ENCODE assay signal across 26 mouse cellular contexts in the genomic region with DNA sequence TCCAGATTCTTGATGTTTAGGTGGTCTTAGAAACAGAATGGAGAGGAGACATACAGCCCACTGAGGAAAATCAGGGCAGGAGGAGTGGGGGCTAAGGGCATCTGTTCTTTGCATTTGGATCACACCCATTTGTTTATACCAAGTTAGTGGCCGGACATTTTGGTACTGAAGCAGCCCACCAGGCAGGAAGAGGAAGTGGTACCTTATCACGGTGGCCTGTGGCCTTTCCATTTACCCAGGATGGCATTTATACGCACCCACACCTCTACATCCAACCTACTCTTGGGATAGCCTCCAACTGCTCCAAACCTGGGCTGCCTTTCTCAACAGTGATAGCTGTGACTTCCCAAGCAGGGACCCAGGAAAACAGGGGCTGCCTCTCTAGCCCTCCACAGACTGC.
DNase-seq lines count a peak whose midpoint lies in the region; ATAC-seq and TF ChIP-seq lines count a peak whose summit lies in the region.
"Had no signal": no experiment of that assay in that cellular context is flagged by ENCODE, and none has a peak within 500 bp of the region (broad histone marks: within the 10 kb centered on the region; RNA-seq: fewer than 3 reads in every experiment).

No protein-coding gene starts in this region.

- H3K9ac ChIP-seq in intestine, postnatal 0 days (ENCODE audit: low read depth, low read length), result no peak overlapping the region
- H3K9ac ChIP-seq: embryonic facial prominence, embryonic 13.5 days; forebrain, embryonic 12.5 days; forebrain, embryonic 15.5 days; hindbrain, embryonic 13.5 days; intestine, embryonic 15.5 days had no signal

- DNase-seq in B cell, adult 2 months, result peak; percentile 6 to 9
- DNase-seq in midbrain, embryonic 10.5 days (ENCODE audit: low spot score), result no peak
- DNase-seq: adrenal gland, postnatal 10 days; adrenal gland, postnatal 36 days; cerebellum, adult 18-20 months; cerebellum, adult 9-11 months; cerebellum, postnatal 25 days; embryo, embryonic 11 days; gastrocnemius, postnatal 10 days; heart, adult 2 months had no signal

- H3K4me3 ChIP-seq in megakaryocyte, embryonic 14.5 days (replicated peaks), result peak overlapping the region; percentile 24
- no peak overlapping the region for H3K4me3 ChIP-seq in intestine, postnatal 0 days (ENCODE audit: low read depth, low read length)
- H3K4me3 ChIP-seq in midbrain, embryonic 10.5 days, result no peak overlapping the region
- H3K4me3 ChIP-seq: embryonic facial prominence, embryonic 10.5 days; embryonic facial prominence, embryonic 13.5 days; erythroblast, embryonic 14.5 days; forebrain, embryonic 12.5 days; forebrain, embryonic 15.5 days; heart, adult 2 months; hindbrain, embryonic 10.5 days; hindbrain, embryonic 13.5 days; intestine, embryonic 15.5 days had no signal

- no peaks in the 10 kb centered on the region for H3K9me3 ChIP-seq in megakaryocyte, embryonic 14.5 days
- H3K9me3 ChIP-seq in intestine, postnatal 0 days (ENCODE audit: control insufficient read depth), result no peaks in the 10 kb centered on the region
- H3K9me3 ChIP-seq in midbrain, embryonic 10.5 days (replicated peaks), result no peaks in the 10 kb centered on the region; the same call in 1 of the 2 replicates
- H3K9me3 ChIP-seq: embryonic facial prominence, embryonic 10.5 days; embryonic facial prominence, embryonic 13.5 days; forebrain, embryonic 12.5 days; forebrain, embryonic 15.5 days; G1E; hindbrain, embryonic 10.5 days; hindbrain, embryonic 13.5 days; intestine, embryonic 15.5 days had no signal

- H3K27me3 ChIP-seq in megakaryocyte, embryonic 14.5 days (replicated peaks), result no peaks in the 10 kb centered on the region
- H3K27me3 ChIP-seq in intestine, postnatal 0 days (replicated peaks; ENCODE audit: control insufficient read depth, insufficient read depth, low read length), result no peaks in the 10 kb centered on the region
- H3K27me3 ChIP-seq in midbrain, embryonic 10.5 days (ENCODE audit: low read depth, poor library complexity, severe bottlenecking), result no peaks in the 10 kb centered on the region
- H3K27me3 ChIP-seq: embryonic facial prominence, embryonic 13.5 days; hindbrain, embryonic 13.5 days; intestine, embryonic 15.5 days; Patski had no signal

- 64% methylated on average over 3 of the region's 3 CpGs for WGBS in intestine, postnatal 0 days
- 96% methylated on average over 3 of the region's 3 CpGs for WGBS in midbrain, embryonic 10.5 days

- no peak for ATAC-seq in megakaryocyte, adult 5-6 weeks (ENCODE audit: poor library complexity, severe bottlenecking)
- ATAC-seq in granulocyte monocyte progenitor cell, adult 5-6 weeks (replicated peaks; ENCODE audit: poor library complexity, severe bottlenecking), result peak; percentile 50; the same call in 1 of the 2 replicates
- ATAC-seq in intestine, postnatal 0 days, result no peak
- ATAC-seq: forebrain, embryonic 15.5 days; hindbrain, embryonic 16.5 days; intestine, embryonic 15.5 days; Patski had no signal

- no peak overlapping the region for H3K27ac ChIP-seq in intestine, postnatal 0 days (ENCODE audit: low read depth, low read length)
- no peak overlapping the region for H3K27ac ChIP-seq in midbrain, embryonic 10.5 days (replicated peaks)
- H3K27ac ChIP-seq: embryonic facial prominence, embryonic 10.5 days; embryonic facial prominence, embryonic 13.5 days; forebrain, embryonic 12.5 days; forebrain, embryonic 15.5 days; heart, adult 2 months; hindbrain, embryonic 10.5 days; hindbrain, embryonic 13.5 days; intestine, embryonic 15.5 days had no signal

- H3K36me3 ChIP-seq in megakaryocyte, embryonic 14.5 days (replicated peaks; ENCODE audit: low read length), result peaks cover 24% of the 10 kb centered on the region
- no peaks in the 10 kb centered on the region for H3K36me3 ChIP-seq in intestine, postnatal 0 days (ENCODE audit: control insufficient read depth, insufficient read depth)
- peaks cover 87% of the 10 kb centered on the region for H3K36me3 ChIP-seq in midbrain, embryonic 10.5 days
- H3K36me3 ChIP-seq: forebrain, embryonic 12.5 days; forebrain, embryonic 15.5 days; hindbrain, embryonic 13.5 days; intestine, embryonic 15.5 days had no signal

- no peak for TF ChIP-seq CTCF in intestine, postnatal 0 days (IDR thresholded peaks at IDR 0.05; ENCODE audit: low read depth)

- H3K4me2 ChIP-seq in intestine, postnatal 0 days (replicated peaks; ENCODE audit: low read depth), result no peak overlapping the region
- H3K4me2 ChIP-seq: embryonic facial prominence, embryonic 13.5 days; forebrain, embryonic 12.5 days; forebrain, embryonic 15.5 days; heart, embryonic 11.5 days; hindbrain, embryonic 13.5 days; intestine, embryonic 15.5 days had no signal

- peaks cover 89% of the 10 kb centered on the region for H3K4me1 ChIP-seq in megakaryocyte, embryonic 14.5 days
- H3K4me1 ChIP-seq in intestine, postnatal 0 days (replicated peaks; ENCODE audit: control insufficient read depth, insufficient read depth, low read length), result peaks cover 9% of the 10 kb centered on the region; the same call in 1 of the 2 replicates
- H3K4me1 ChIP-seq in midbrain, embryonic 10.5 days, result peaks cover 55% of the 10 kb centered on the region
